Mouse (Mus musculus) embryonic facial prominence, embryonic 14.5 days (tissue): ENCODE results near the gene Prpf4. TPM values are rescaled to one million over a fixed set of nuclear protein-coding genes. Genes with fewer than 3 reads are reported as not detected.

Experiments
- ATAC-seq: fragments of 200-750 bp; cut with Nextera tagmentation; 2 replicates; pipeline ENCODE4 v1.8.0; 2017; ENCODE audit warnings: low read depth, moderate number of reproducible peaks, moderate TSS enrichment
- DNase-seq: peaks from one replicate; pipeline ENCODE4 v3.0.0-alpha.2; 2015; ENCODE audit warnings: low spot score
- H3K27ac ChIP-seq: fragments of 300-500 bp; sonication (generic); replicated peaks from 2 replicates; pipeline ENCODE4 v1.5.1; 2014; ENCODE audit warnings: low read depth, mild to moderate bottlenecking, low read length, moderate library complexity
- H3K27me3 ChIP-seq: fragments of 300-500 bp; sonication (generic); replicated peaks from 2 replicates; pipeline ENCODE4 v1.6.1; 2014; ENCODE audit warnings: low read length; ENCODE audit not compliant: control insufficient read depth, insufficient read depth
- H3K36me3 ChIP-seq: fragments of 300-500 bp; sonication (generic); 2 replicates; pipeline ENCODE4 v1.6.1; 2014; ENCODE audit warnings: low read length, mixed read lengths; ENCODE audit not compliant: control insufficient read depth, insufficient read depth
- H3K4me1 ChIP-seq: fragments of 300-500 bp; sonication (generic); 2 replicates; pipeline ENCODE4 v1.6.1; 2014; ENCODE audit warnings: antibody characterized with exemption, low read length; ENCODE audit not compliant: control insufficient read depth, insufficient read depth
- H3K4me2 ChIP-seq: fragments of 300-500 bp; sonication (generic); 2 replicates; pipeline ENCODE4 v1.6.1; 2014; ENCODE audit warnings: low read depth, mild to moderate bottlenecking, low read length, moderate library complexity, mixed read lengths
- H3K4me3 ChIP-seq: fragments of 300-500 bp; sonication (generic); 2 replicates; pipeline ENCODE4 v1.5.1; 2014; ENCODE audit warnings: low read depth, mild to moderate bottlenecking, low read length
- H3K9ac ChIP-seq: fragments of 300-500 bp; sonication (generic); 2 replicates; pipeline ENCODE4 v1.6.1; 2014; ENCODE audit warnings: low read depth, mild to moderate bottlenecking, low read length, moderate library complexity, mixed read lengths
- H3K9me3 ChIP-seq: fragments of 300-500 bp; sonication (generic); 2 replicates; pipeline ENCODE4 v1.6.1; 2016; ENCODE audit warnings: low read length; ENCODE audit not compliant: control insufficient read depth
- WGBS: fragments of 180-500 bp; shearing (Covaris S2); extraction: QIAGEN DNeasy Blood & Tissue Kit; methylation state at CpG from one replicate; pipeline ENCODE4 v1.1.7; 2014; 5-methylcytosine and 5-hydroxymethylcytosine counted together
- polyA plus RNA-seq: library from polyadenylated mRNA; unstranded; fragments of >200 nt; fragmentation: Nextera tagmentation; extraction: Ambion mirVana; gene quantifications from 2 replicates; pipeline ENCODE4 v1.2.1, GENCODE M21; 2014

Prpf4 gene
- polyA plus RNA-seq, 1 experiment from 2014 or later = 16.4 TPM

- Histone ChIP-seq H3K9me3 (no peaks in the 10 kb centered on the region), H3K27ac (no peak overlapping the region), H3K4me2 (no peak overlapping the region), H3K4me3 (no peak overlapping the region), H3K4me1 (no peaks in the 10 kb centered on the region; the same call in 1 of the 2 replicates), H3K36me3 (peaks cover 24% of the 10 kb centered on the region; the same call in 1 of the 2 replicates), H3K9ac (no peak overlapping the region), H3K27me3 (no peaks in the 10 kb centered on the region)
- DNase-seq = no peak
- WGBS = 93% methylated on average over 6 of the region's 6 CpGs
- ATAC-seq = no peak
These were observed 25.4 kb upstream of the Prpf4 start for GRCm38 (mm10) chr4:62383207-62383606.

GRCm38 (mm10) chr4:62383752-62384151 lies 24.8 kb upstream of the Prpf4 start:
- no peaks in the 10 kb centered on the region for H3K27me3 ChIP-seq
- WGBS = 76% methylated on average over 7 of the region's 7 CpGs
- no peaks in the 10 kb centered on the region; the same call in 1 of the 2 replicates for H3K4me1 ChIP-seq
- ATAC-seq (no peak), DNase-seq (no peak)
- H3K9ac ChIP-seq = no peak overlapping the region
- H3K4me2 ChIP-seq = no peak overlapping the region
- H3K9me3 ChIP-seq = no peaks in the 10 kb centered on the region
- H3K4me3 ChIP-seq = no peak overlapping the region
- peaks cover 27% of the 10 kb centered on the region; the same call in 1 of the 2 replicates for H3K36me3 ChIP-seq
- H3K27ac ChIP-seq = no peak overlapping the region

GRCm38 (mm10) chr4:62384159-62384558 lies 24.4 kb upstream of the Prpf4 start:
- Histone ChIP-seq H3K4me3 (no peak overlapping the region), H3K36me3 (peaks cover 30% of the 10 kb centered on the region; the same call in 1 of the 2 replicates), H3K9me3 (no peaks in the 10 kb centered on the region), H3K27ac (no peak overlapping the region), H3K9ac (no peak overlapping the region), H3K4me2 (no peak overlapping the region), H3K4me1 (no peaks in the 10 kb centered on the region; the same call in 1 of the 2 replicates), H3K27me3 (no peaks in the 10 kb centered on the region)
- no peak for DNase-seq
- WGBS = 80% methylated on average over 1 of the region's 1 CpGs
- no peak for ATAC-seq

- no peak overlapping the region for H3K9ac ChIP-seq
- H3K4me3 ChIP-seq = no peak overlapping the region
- no peak overlapping the region for H3K4me2 ChIP-seq
- no peak overlapping the region for H3K27ac ChIP-seq
- no peaks in the 10 kb centered on the region for H3K27me3 ChIP-seq
- no peaks in the 10 kb centered on the region; the same call in 1 of the 2 replicates for H3K4me1 ChIP-seq
- ATAC-seq = no peak
- H3K36me3 ChIP-seq = peaks cover 42% of the 10 kb centered on the region
- no peak for DNase-seq
- WGBS = 96% methylated on average over 7 of the region's 7 CpGs
- no peaks in the 10 kb centered on the region for H3K9me3 ChIP-seq
These were observed 23.2 kb upstream of the Prpf4 start for GRCm38 (mm10) chr4:62385439-62385838.

GRCm38 (mm10) chr4:62389592-62390512 lies 18.7 kb upstream of the Prpf4 start:
- DNase-seq = no peak
- H3K4me3 ChIP-seq = no peak overlapping the region
- peaks cover 60% of the 10 kb centered on the region for H3K36me3 ChIP-seq
- H3K4me1 ChIP-seq = no peaks in the 10 kb centered on the region; the same call in 1 of the 2 replicates
- H3K27ac ChIP-seq = no peak overlapping the region
- H3K9ac ChIP-seq = no peak overlapping the region
- H3K9me3 ChIP-seq = no peaks in the 10 kb centered on the region
- no peaks in the 10 kb centered on the region for H3K27me3 ChIP-seq
- WGBS = 94% methylated on average over 5 of the region's 5 CpGs
- no peak overlapping the region for H3K4me2 ChIP-seq
- ATAC-seq = no peak

GRCm38 (mm10) chr4:62391892-62392291 lies 16.7 kb upstream of the Prpf4 start:
- Histone ChIP-seq H3K27ac (no peak overlapping the region), H3K36me3 (peaks cover 69% of the 10 kb centered on the region), H3K4me3 (no peak overlapping the region), H3K4me1 (no peaks in the 10 kb centered on the region), H3K9me3 (no peaks in the 10 kb centered on the region), H3K4me2 (no peak overlapping the region), H3K9ac (no peak overlapping the region), H3K27me3 (no peaks in the 10 kb centered on the region)
- 84% methylated on average over 7 of the region's 7 CpGs for WGBS
- DNase-seq (no peak), ATAC-seq (no peak)

GRCm38 (mm10) chr4:62393459-62393858 lies 15.1 kb upstream of the Prpf4 start:
- peak; percentile 23 for DNase-seq
- no peak overlapping the region for H3K27ac ChIP-seq
- H3K27me3 ChIP-seq = no peaks in the 10 kb centered on the region
- no peak overlapping the region for H3K4me2 ChIP-seq
- H3K9me3 ChIP-seq = no peaks in the 10 kb centered on the region
- H3K9ac ChIP-seq = no peak overlapping the region
- 64% methylated on average over 6 of the region's 6 CpGs for WGBS
- peaks cover 73% of the 10 kb centered on the region for H3K36me3 ChIP-seq
- ATAC-seq = no peak
- no peaks in the 10 kb centered on the region for H3K4me1 ChIP-seq
- H3K4me3 ChIP-seq = no peak overlapping the region

GRCm38 (mm10) chr4:62395806-62396205 lies 12.8 kb upstream of the Prpf4 start:
- Histone ChIP-seq H3K36me3 (peaks cover 78% of the 10 kb centered on the region), H3K9ac (no peak overlapping the region)
- WGBS = 100% methylated on average over 1 of the region's 1 CpGs

More at GRCm38 (mm10) chr4:62395806-62396205, 12.8 kb upstream of the Prpf4 start:
- Histone ChIP-seq H3K27me3 (no peaks in the 10 kb centered on the region), H3K9me3 (no peaks in the 10 kb centered on the region), H3K4me3 (no peak overlapping the region), H3K27ac (no peak overlapping the region), H3K4me2 (no peak overlapping the region), H3K4me1 (no peaks in the 10 kb centered on the region)
- ATAC-seq (no peak), DNase-seq (no peak)
